Mouse (Mus musculus) hindbrain, embryonic 15.5 days (tissue): Measurements from ENCODE around the gene Bcl6b. TPM values are rescaled to one million over a fixed set of nuclear protein-coding genes. Genes with fewer than 3 reads are reported as not detected.

ENCODE experiments used
- ATAC-seq: fragments of 200-750 bp; cut with Nextera tagmentation; 2 replicates; pipeline ENCODE4 v1.8.0; 2017; ENCODE audit warnings: low read depth, moderate number of reproducible peaks, moderate TSS enrichment; ENCODE audit not compliant: low FRiP score
- H3K27ac ChIP-seq: fragments of 300-500 bp; sonication (generic); replicated peaks from 2 replicates; pipeline ENCODE4 v1.5.1; 2015; ENCODE audit warnings: mild to moderate bottlenecking, inconsistent platforms
- H3K27me3 ChIP-seq: fragments of 300-500 bp; sonication (generic); 2 replicates; pipeline ENCODE4 v1.6.1; 2015; ENCODE audit warnings: control low read depth, inconsistent platforms
- H3K36me3 ChIP-seq: fragments of 300-500 bp; sonication (generic); 2 replicates; pipeline ENCODE4 v1.6.1; 2015; ENCODE audit warnings: control low read depth, inconsistent platforms
- H3K4me1 ChIP-seq: fragments of 300-500 bp; sonication (generic); replicated peaks from 2 replicates; pipeline ENCODE4 v1.6.1; 2015; ENCODE audit warnings: control low read depth, inconsistent platforms
- H3K4me2 ChIP-seq: fragments of 300-500 bp; sonication (generic); 2 replicates; pipeline ENCODE4 v1.6.1; 2015; ENCODE audit warnings: moderate library complexity, mild to moderate bottlenecking, inconsistent platforms
- H3K4me3 ChIP-seq: fragments of 300-500 bp; sonication (generic); 2 replicates; pipeline ENCODE4 v1.5.1; 2015; ENCODE audit warnings: mild to moderate bottlenecking, inconsistent platforms
- H3K9ac ChIP-seq: fragments of 300-500 bp; sonication (generic); 2 replicates; pipeline ENCODE4 v1.6.1; 2015; ENCODE audit warnings: inconsistent platforms
- H3K9me3 ChIP-seq: fragments of 300-500 bp; sonication (generic); 2 replicates; pipeline ENCODE4 v1.6.1; 2016; ENCODE audit warnings: control low read depth, inconsistent platforms
- WGBS: fragments of 180-500 bp; shearing (Covaris S2); methylation state at CpG from one replicate; pipeline ENCODE4 v1.1.7; 2015; 5-methylcytosine and 5-hydroxymethylcytosine counted together
- polyA plus RNA-seq: library from polyadenylated mRNA; unstranded; fragments of >200 nt; fragmentation: Nextera tagmentation; extraction: Ambion mirVana; gene quantifications from 2 replicates; pipeline ENCODE4 v1.2.1, GENCODE M21; 2015

Bcl6b gene
- polyA plus RNA-seq, 1 experiment from 2014 or later: 5.5 TPM

GRCm38 (mm10) chr11:70218741-70219470, 10.7 kb downstream of the Bcl6b start:
- no peak for ATAC-seq
- Histone ChIP-seq H3K27ac (no peak overlapping the region), H3K4me2 (peak overlapping the region; percentile 87), H3K4me1 (peaks cover 49% of the 10 kb centered on the region), H3K9ac (0 out of 2 replicates have a peak overlapping the region, but pooled peaks have one; percentile 15), H3K27me3 (peaks cover 31% of the 10 kb centered on the region), H3K9me3 (no peaks in the 10 kb centered on the region), H3K4me3 (peak overlapping the region; percentile 60), H3K36me3 (peaks cover 6% of the 10 kb centered on the region; the same call in 1 of the 2 replicates)
- WGBS: 88% methylated on average over 15 of the region's 15 CpGs

DNA sequence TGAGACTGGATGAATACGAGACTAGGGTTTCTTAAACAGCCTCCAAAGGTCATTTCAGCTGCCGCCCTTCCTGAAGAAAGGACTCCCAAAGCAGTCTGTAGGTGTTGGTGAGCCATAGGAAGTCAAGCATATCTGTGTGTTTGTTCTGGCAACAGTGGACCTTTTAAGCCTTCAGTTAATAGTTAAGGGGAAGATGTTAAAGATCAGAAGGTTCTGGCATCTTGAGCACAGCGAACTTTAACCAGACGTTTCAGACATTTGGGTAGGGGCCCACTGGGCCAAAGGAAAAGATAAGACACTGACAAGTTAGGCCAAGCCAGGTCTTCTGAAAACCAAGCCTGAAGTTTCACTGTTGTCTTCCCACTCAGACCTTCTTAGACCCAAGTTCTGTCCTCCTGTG, 11.6 kb downstream of the Bcl6b start:
- no peak overlapping the region for H3K27ac ChIP-seq
- peaks cover 35% of the 10 kb centered on the region for H3K27me3 ChIP-seq
- ATAC-seq: no peak
- H3K4me3 ChIP-seq: no peak overlapping the region
- H3K9ac ChIP-seq: no peak overlapping the region
- no peaks in the 10 kb centered on the region for H3K9me3 ChIP-seq
- WGBS: 95% methylated on average over 4 of the region's 4 CpGs
- 0 out of 2 replicates have a peak overlapping the region, but pooled peaks have one; percentile 87 for H3K4me2 ChIP-seq
- H3K36me3 ChIP-seq: peaks cover 6% of the 10 kb centered on the region; the same call in 1 of the 2 replicates
- H3K4me1 ChIP-seq: peaks cover 57% of the 10 kb centered on the region

DNA sequence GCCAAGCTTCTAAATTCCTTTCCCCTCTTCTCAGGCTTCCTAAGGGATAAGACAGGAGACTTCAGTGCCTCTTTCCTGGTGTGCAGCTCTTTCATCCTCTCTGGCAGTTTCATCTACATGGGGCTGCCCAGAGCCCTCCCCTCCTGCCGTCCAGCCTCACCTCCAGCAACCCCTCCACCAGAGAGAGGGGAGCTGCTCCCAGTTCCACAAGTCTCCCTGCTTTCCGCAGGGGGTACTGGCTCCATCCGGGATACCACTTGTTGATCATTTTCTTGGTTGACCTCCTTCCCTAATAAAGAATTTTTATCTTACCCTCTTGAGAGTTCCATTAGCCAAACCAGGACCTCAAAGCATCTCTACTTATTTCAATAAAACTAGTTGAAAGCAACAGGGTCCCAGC, 13.5 kb downstream of the Bcl6b start:
- peaks cover 46% of the 10 kb centered on the region for H3K4me1 ChIP-seq
- WGBS: 46% methylated on average over 3 of the region's 3 CpGs
- peaks cover 39% of the 10 kb centered on the region for H3K27me3 ChIP-seq
- no peak overlapping the region for H3K4me2 ChIP-seq
- no peaks in the 10 kb centered on the region for H3K9me3 ChIP-seq
- H3K27ac ChIP-seq: no peak overlapping the region
- no peak for ATAC-seq
- H3K9ac ChIP-seq: no peak overlapping the region
- peaks cover 6% of the 10 kb centered on the region; the same call in 1 of the 2 replicates for H3K36me3 ChIP-seq
- H3K4me3 ChIP-seq: no peak overlapping the region

- H3K4me2 ChIP-seq: peak overlapping the region; percentile 84
- H3K36me3 ChIP-seq: peaks cover 6% of the 10 kb centered on the region; the same call in 1 of the 2 replicates
- no peak overlapping the region for H3K9ac ChIP-seq
- no peak for ATAC-seq
- no peak overlapping the region for H3K27ac ChIP-seq
- H3K4me3 ChIP-seq: no peak overlapping the region
- 11% methylated on average over 22 of the region's 22 CpGs for WGBS
- peaks cover 46% of the 10 kb centered on the region for H3K4me1 ChIP-seq
- no peaks in the 10 kb centered on the region for H3K9me3 ChIP-seq
- H3K27me3 ChIP-seq: peaks cover 39% of the 10 kb centered on the region
Measured at GRCm38 (mm10) chr11:70215301-70215700, 14.3 kb downstream of the Bcl6b start.

DNA sequence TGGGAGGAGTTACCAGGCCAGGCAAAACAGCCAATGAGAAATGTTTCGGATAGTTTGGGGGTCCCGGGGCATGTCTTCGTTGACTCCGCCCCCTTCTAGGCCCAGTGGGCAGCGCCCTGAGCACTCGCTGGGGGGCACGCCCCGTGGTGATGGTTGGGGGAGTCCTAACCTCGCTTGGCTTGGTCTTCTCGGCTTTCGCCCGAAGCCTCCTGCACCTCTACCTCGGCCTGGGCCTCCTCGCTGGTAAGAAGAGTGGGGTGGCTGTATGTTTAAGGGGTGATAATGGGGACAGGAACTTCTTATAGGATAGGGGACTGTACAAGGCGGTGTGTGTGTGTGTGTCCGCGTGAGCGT, 14.8 kb downstream of the Bcl6b start:
- peaks cover 6% of the 10 kb centered on the region; the same call in 1 of the 2 replicates for H3K36me3 ChIP-seq
- H3K27me3 ChIP-seq: peaks cover 39% of the 10 kb centered on the region
- ATAC-seq: peak; percentile 32; the same call in 1 of the 2 replicates
- peaks cover 43% of the 10 kb centered on the region for H3K4me1 ChIP-seq
- no peak overlapping the region for H3K27ac ChIP-seq
- peak overlapping the region; percentile 42 for H3K4me3 ChIP-seq
- no peak overlapping the region for H3K9ac ChIP-seq
- no peaks in the 10 kb centered on the region for H3K9me3 ChIP-seq
- H3K4me2 ChIP-seq: peak overlapping the region; percentile 84
- 5% methylated on average over 18 of the region's 18 CpGs for WGBS

DNA sequence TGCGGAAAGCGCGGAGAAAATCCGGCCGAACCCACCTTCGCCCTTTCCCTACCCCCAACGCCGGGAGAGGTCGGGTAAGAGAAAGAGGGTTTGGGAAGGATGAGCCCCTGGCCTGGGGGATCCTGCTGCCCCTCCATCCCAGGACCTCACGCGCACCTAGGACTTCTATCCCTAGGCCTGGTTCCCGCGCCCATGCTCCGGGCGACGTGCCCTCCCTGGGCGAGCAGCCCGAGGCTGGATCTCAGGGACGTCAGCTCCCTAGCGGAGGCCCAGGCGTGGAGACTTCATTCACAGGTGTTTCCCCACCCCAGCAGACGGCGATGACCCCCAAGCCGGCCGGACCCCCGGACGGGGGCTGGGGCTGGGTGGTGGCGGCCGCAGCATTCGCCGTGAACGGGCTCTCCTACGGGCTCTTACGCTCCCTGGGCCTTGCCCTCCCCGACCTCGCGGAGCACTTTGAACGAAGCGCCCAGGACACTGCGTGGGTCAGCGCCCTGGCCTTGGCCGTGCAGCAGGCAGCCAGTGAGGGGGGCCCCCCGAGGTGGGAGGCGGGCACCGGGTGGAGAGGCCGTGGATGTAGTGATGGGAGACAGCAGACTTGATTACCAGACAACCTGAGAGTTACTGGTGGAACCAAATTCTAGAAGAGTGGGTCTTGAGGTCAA, 15.3 kb downstream of the Bcl6b start:
- Histone ChIP-seq H3K4me3 (peak overlapping the region; percentile 42), H3K27me3 (peaks cover 39% of the 10 kb centered on the region), H3K36me3 (peaks cover 6% of the 10 kb centered on the region; the same call in 1 of the 2 replicates), H3K4me1 (peaks cover 38% of the 10 kb centered on the region), H3K9me3 (no peaks in the 10 kb centered on the region), H3K27ac (no peak overlapping the region), H3K4me2 (peak overlapping the region; percentile 84), H3K9ac (peak overlapping the region; percentile 44)
- WGBS: under 1% methylated on average over 46 of the region's 46 CpGs
- peak; percentile 57 for ATAC-seq

GRCm38 (mm10) chr11:70213736-70214135, 15.9 kb downstream of the Bcl6b start:
- peaks cover 39% of the 10 kb centered on the region for H3K27me3 ChIP-seq
- no peak overlapping the region for H3K27ac ChIP-seq
- peak overlapping the region; percentile 44 for H3K9ac ChIP-seq
- peak overlapping the region; percentile 84 for H3K4me2 ChIP-seq
- peak; percentile 17; the same call in 1 of the 2 replicates for ATAC-seq
- H3K36me3 ChIP-seq: peaks cover 6% of the 10 kb centered on the region; the same call in 1 of the 2 replicates
- H3K4me3 ChIP-seq: peak overlapping the region; percentile 42
- H3K9me3 ChIP-seq: no peaks in the 10 kb centered on the region
- 8% methylated on average over 23 of the region's 26 CpGs for WGBS
- H3K4me1 ChIP-seq: peaks cover 32% of the 10 kb centered on the region

DNA sequence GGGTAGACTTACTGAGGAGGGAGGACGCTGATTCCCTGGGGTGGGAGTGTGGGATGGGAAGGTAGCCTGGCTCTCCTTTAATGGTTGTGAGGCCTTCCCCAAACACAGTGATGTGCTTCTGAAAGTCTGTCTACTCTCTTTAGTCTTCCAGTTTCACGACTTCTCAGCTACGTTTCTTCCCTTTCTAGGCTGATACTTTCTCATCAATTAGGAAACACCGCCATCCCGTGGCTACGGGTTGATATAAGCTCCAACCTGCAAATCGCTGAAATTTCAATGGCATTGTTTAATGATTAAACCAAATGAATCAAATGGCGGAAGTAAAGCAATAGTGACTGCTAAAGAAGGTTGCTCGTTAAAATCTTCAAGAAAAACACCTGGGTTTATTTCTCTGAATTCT, 16.7 kb downstream of the Bcl6b start:
- H3K9ac ChIP-seq: no peak overlapping the region
- peak overlapping the region; percentile 84; the same call in 1 of the 2 replicates for H3K4me2 ChIP-seq
- 9% methylated on average over 9 of the region's 9 CpGs for WGBS
- no peak overlapping the region for H3K4me3 ChIP-seq
- ATAC-seq: no peak
- peaks cover 39% of the 10 kb centered on the region for H3K27me3 ChIP-seq
- H3K9me3 ChIP-seq: no peaks in the 10 kb centered on the region
- peaks cover 6% of the 10 kb centered on the region; the same call in 1 of the 2 replicates for H3K36me3 ChIP-seq
- peaks cover 26% of the 10 kb centered on the region for H3K4me1 ChIP-seq
- no peak overlapping the region for H3K27ac ChIP-seq

DNA sequence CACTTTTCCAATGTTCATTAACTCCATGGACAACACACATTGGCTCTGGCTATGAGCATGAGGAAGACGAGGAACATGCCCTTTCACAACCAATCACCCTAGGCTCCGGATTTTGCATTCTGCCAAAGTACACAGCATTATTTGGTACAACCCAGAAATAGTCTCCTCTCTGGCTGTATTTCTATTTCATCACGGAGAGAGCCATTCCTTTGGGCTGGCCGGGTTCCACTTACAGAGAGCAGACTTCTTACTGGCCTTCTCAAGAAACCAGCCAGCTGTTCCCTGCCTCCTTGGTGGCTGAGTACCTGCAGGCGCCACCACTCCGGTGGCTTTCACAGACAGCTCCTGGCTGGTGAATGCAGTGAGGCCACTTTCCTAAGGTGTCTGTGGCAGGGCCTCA, 17.2 kb downstream of the Bcl6b start, which contains the start of gene Slc16a11:
Gene Slc16a11 (plus strand): TSS at position 330 of the 400 bp plus-strand sequence.
- peaks cover 39% of the 10 kb centered on the region for H3K27me3 ChIP-seq

DNA sequence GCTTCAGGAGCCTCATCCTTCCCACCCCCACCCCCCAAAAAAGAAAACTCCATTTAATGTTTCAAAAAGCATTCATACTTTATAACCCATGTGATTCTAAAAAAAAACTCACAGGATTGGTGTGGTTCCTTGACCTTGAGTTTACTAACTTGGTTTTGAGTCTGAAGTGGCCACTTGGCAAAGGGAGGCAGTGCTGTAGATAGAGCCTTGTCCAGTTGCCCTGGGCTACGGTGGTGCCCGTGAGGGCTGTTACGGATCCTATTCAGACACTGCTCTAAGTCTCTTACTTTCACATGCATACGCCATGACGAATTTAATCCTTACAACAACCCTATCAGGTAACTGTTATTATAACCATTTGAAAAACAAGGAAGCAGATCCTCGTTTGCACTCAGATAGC, 17.6 kb downstream of the Bcl6b start:
- no peak for ATAC-seq
- peaks cover 26% of the 10 kb centered on the region for H3K4me1 ChIP-seq
- H3K27ac ChIP-seq: no peak overlapping the region
- H3K27me3 ChIP-seq: peaks cover 37% of the 10 kb centered on the region
- no peak overlapping the region for H3K4me3 ChIP-seq
- H3K4me2 ChIP-seq: no peak overlapping the region
- H3K9ac ChIP-seq: no peak overlapping the region
- H3K9me3 ChIP-seq: no peaks in the 10 kb centered on the region
- peaks cover 2% of the 10 kb centered on the region; the same call in 1 of the 2 replicates for H3K36me3 ChIP-seq
- 78% methylated on average over 6 of the region's 6 CpGs for WGBS

More for the DNA sequence above, 17.2 kb downstream of the Bcl6b start, which contains the start of gene Slc16a11:
- WGBS: 58% methylated on average over 6 of the region's 6 CpGs
- ATAC-seq: no peak
- H3K4me3 ChIP-seq: peak within 1 kb of the TSS; percentile 42
- H3K36me3 ChIP-seq: peaks cover 6% of the 10 kb centered on the region; the same call in 1 of the 2 replicates
- H3K9ac ChIP-seq: peak within 1 kb of the TSS; percentile 44
- H3K9me3 ChIP-seq: no peaks in the 10 kb centered on the region
- peak within 1 kb of the TSS; percentile 84 for H3K4me2 ChIP-seq
- H3K27ac ChIP-seq: no peak within 1 kb of the TSS
- peaks cover 26% of the 10 kb centered on the region for H3K4me1 ChIP-seq

DNA sequence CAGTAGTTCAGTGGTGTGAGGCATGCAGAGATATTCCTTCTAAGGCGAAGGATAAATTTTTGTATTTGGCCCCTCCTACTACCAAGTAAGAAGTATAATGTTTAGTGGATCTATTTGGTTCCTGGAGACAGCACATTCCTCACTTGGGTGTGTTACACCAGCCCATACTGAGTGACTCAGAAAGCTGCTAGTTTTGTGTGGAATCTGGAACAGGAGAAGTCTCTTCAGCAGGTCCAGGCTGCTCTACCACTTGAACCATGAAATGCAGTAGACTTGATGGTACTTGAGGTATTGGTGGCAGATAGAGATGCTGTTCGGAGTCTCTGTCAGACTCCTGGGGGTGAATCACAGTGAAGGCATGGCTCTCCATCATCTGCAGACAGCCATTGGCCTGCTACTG, 18.9 kb downstream of the Bcl6b start:
- Histone ChIP-seq H3K4me1 (peaks cover 26% of the 10 kb centered on the region), H3K4me2 (no peak overlapping the region), H3K4me3 (no peak overlapping the region), H3K27me3 (peaks cover 24% of the 10 kb centered on the region), H3K9ac (no peak overlapping the region), H3K27ac (no peak overlapping the region), H3K9me3 (no peaks in the 10 kb centered on the region), H3K36me3 (no peaks in the 10 kb centered on the region)
- 94% methylated on average over 2 of the region's 2 CpGs for WGBS
- ATAC-seq: no peak
